Mouse (Mus musculus) neural tube, embryonic 13.5 days (tissue): Measurements from ENCODE around the gene Eif2s3x. TPM values are rescaled to one million over a fixed set of nuclear protein-coding genes. Genes with fewer than 3 reads are reported as not detected.

ENCODE experiments used
- ATAC-seq: fragments of 200-750 bp; cut with Nextera tagmentation; 2 replicates; pipeline ENCODE4 v1.8.0; 2017; ENCODE audit warnings: low read depth, mild to moderate bottlenecking, moderate TSS enrichment, moderate library complexity
- H3K27ac ChIP-seq: fragments of 300-500 bp; sonication (generic); replicated peaks from 2 replicates; pipeline ENCODE4 v1.5.1; 2015; ENCODE audit warnings: moderate library complexity, mild to moderate bottlenecking, inconsistent platforms
- H3K27me3 ChIP-seq: fragments of 300-500 bp; sonication (generic); 2 replicates; pipeline ENCODE4 v1.6.1; 2015; ENCODE audit warnings: mild to moderate bottlenecking, inconsistent platforms
- H3K36me3 ChIP-seq: fragments of 300-500 bp; sonication (generic); 2 replicates; pipeline ENCODE4 v1.6.1; 2015; ENCODE audit warnings: mild to moderate bottlenecking, inconsistent platforms
- H3K4me1 ChIP-seq: fragments of 300-500 bp; sonication (generic); replicated peaks from 2 replicates; pipeline ENCODE4 v1.6.1; 2015; ENCODE audit warnings: inconsistent platforms
- H3K4me2 ChIP-seq: fragments of 300-500 bp; sonication (generic); 2 replicates; pipeline ENCODE4 v1.6.1; 2015; ENCODE audit warnings: inconsistent platforms, mild to moderate bottlenecking, moderate library complexity
- H3K4me3 ChIP-seq: fragments of 300-500 bp; sonication (generic); 2 replicates; pipeline ENCODE4 v1.5.1; 2015; ENCODE audit warnings: mild to moderate bottlenecking, inconsistent platforms
- H3K9ac ChIP-seq: fragments of 300-500 bp; sonication (generic); 2 replicates; pipeline ENCODE4 v1.6.1; 2015; ENCODE audit warnings: moderate library complexity, mild to moderate bottlenecking, inconsistent platforms
- H3K9me3 ChIP-seq: fragments of 300-500 bp; sonication (generic); 2 replicates; pipeline ENCODE4 v1.6.1; 2016; ENCODE audit warnings: inconsistent platforms
- WGBS: fragments of 180-500 bp; shearing (Covaris S2); methylation state at CpG from one replicate; pipeline ENCODE4 v1.1.7; 2015; 5-methylcytosine and 5-hydroxymethylcytosine counted together
- polyA plus RNA-seq: library from polyadenylated mRNA; unstranded; fragments of >200 nt; fragmentation: Nextera tagmentation; extraction: Ambion mirVana; gene quantifications from 2 replicates; pipeline ENCODE4 v1.2.1, GENCODE M21; 2015

The Eif2s3x gene
- polyA plus RNA-seq, 1 experiment from 2014 or later, result 93.9 TPM

GRCm38 (mm10) chrX:94177715-94178340, 34.8 kb downstream of the Eif2s3x start:
- ATAC-seq, result peak; percentile 100
- under 1% methylated on average over 47 of the region's 55 CpGs for WGBS
- Histone ChIP-seq H3K27me3 (peaks cover 64% of the 10 kb centered on the region), H3K36me3 (no peaks in the 10 kb centered on the region), H3K9me3 (no peaks in the 10 kb centered on the region), H3K4me1 (peaks cover 5% of the 10 kb centered on the region; the same call in 1 of the 2 replicates), H3K27ac (peak overlapping the region; percentile 97), H3K9ac (peak overlapping the region; percentile 69), H3K4me2 (peak overlapping the region; percentile 57), H3K4me3 (peak overlapping the region; percentile 49)

GRCm38 (mm10) chrX:94169348-94169747, 43.3 kb downstream of the Eif2s3x start:
- peaks cover 85% of the 10 kb centered on the region for H3K27me3 ChIP-seq
- no peak for ATAC-seq
- no peak overlapping the region for H3K27ac ChIP-seq
- H3K9ac ChIP-seq, result no peak overlapping the region
- no peak overlapping the region for H3K4me2 ChIP-seq
- H3K4me1 ChIP-seq, result no peaks in the 10 kb centered on the region
- H3K4me3 ChIP-seq, result no peak overlapping the region
- no peaks in the 10 kb centered on the region for H3K9me3 ChIP-seq
- H3K36me3 ChIP-seq, result no peaks in the 10 kb centered on the region
- 88% methylated on average over 6 of the region's 6 CpGs for WGBS

- Histone ChIP-seq H3K4me2 (no peak overlapping the region), H3K27ac (no peak overlapping the region), H3K36me3 (no peaks in the 10 kb centered on the region), H3K4me1 (no peaks in the 10 kb centered on the region), H3K9ac (no peak overlapping the region), H3K9me3 (no peaks in the 10 kb centered on the region), H3K4me3 (no peak overlapping the region), H3K27me3 (peaks cover 96% of the 10 kb centered on the region)
- no peak for ATAC-seq
- 31% methylated on average over 11 of the region's 11 CpGs for WGBS
Measured at GRCm38 (mm10) chrX:94152251-94152830, 60.3 kb downstream of the Eif2s3x start.

- H3K9me3 ChIP-seq, result no peaks in the 10 kb centered on the region
- 85% methylated on average over 19 of the region's 19 CpGs for WGBS
- H3K4me1 ChIP-seq, result no peaks in the 10 kb centered on the region
- no peak overlapping the region for H3K27ac ChIP-seq
- H3K27me3 ChIP-seq, result peaks cover 91% of the 10 kb centered on the region
- H3K4me2 ChIP-seq, result no peak overlapping the region
- no peak overlapping the region for H3K9ac ChIP-seq
- no peak for ATAC-seq
- no peaks in the 10 kb centered on the region for H3K36me3 ChIP-seq
- H3K4me3 ChIP-seq, result no peak overlapping the region
Measured at GRCm38 (mm10) chrX:94150471-94150870, 62.2 kb downstream of the Eif2s3x start.

- H3K4me3 ChIP-seq, result no peak overlapping the region
- peaks cover 89% of the 10 kb centered on the region for H3K27me3 ChIP-seq
- 76% methylated on average over 7 of the region's 7 CpGs for WGBS
- H3K9ac ChIP-seq, result no peak overlapping the region
- H3K27ac ChIP-seq, result no peak overlapping the region
- no peaks in the 10 kb centered on the region for H3K4me1 ChIP-seq
- no peak overlapping the region for H3K4me2 ChIP-seq
- ATAC-seq, result no peak
- H3K36me3 ChIP-seq, result no peaks in the 10 kb centered on the region
- H3K9me3 ChIP-seq, result no peaks in the 10 kb centered on the region
Measured at GRCm38 (mm10) chrX:94142004-94142771, 70.5 kb downstream of the Eif2s3x start.

- Histone ChIP-seq H3K27ac (no peak overlapping the region), H3K4me2 (no peak overlapping the region), H3K9me3 (no peaks in the 10 kb centered on the region), H3K36me3 (no peaks in the 10 kb centered on the region), H3K4me1 (no peaks in the 10 kb centered on the region), H3K27me3 (peaks cover 92% of the 10 kb centered on the region), H3K4me3 (no peak overlapping the region), H3K9ac (no peak overlapping the region)
- WGBS, result 84% methylated on average over 1 of the region's 1 CpGs
- no peak for ATAC-seq
Measured at GRCm38 (mm10) chrX:94140080-94140479, 72.6 kb downstream of the Eif2s3x start.

Other genes starting within 250 kb of the Eif2s3x start
- not detected in 2 replicates for gene AU015836, start 244.2 kb downstream of the Eif2s3x start, polyA plus RNA-seq
- gene Zfx, start 89.2 kb downstream of the Eif2s3x start, polyA plus RNA-seq, result 20.0 and 25.6 TPM in 2 replicates
- gene Klhl15, start 21.7 kb upstream of the Eif2s3x start, polyA plus RNA-seq, result 7.8 and 8.7 TPM in 2 replicates
- not detected in 2 replicates for gene Fam90a1b, start 153.9 kb upstream of the Eif2s3x start, polyA plus RNA-seq
- gene Apoo, start 154.3 kb upstream of the Eif2s3x start, polyA plus RNA-seq, result 122 and 139 TPM in 2 replicates